Mouse (Mus musculus) testis, adult 2 months (tissue): ENCODE data around the gene Apoh.

ENCODE experiments used
- CTCF ChIP-seq: fragments of 200-500 bp; IDR thresholded peaks from 2 replicates; pipeline ENCODE4 v1.5.1; 2012; ENCODE audit warnings: low read depth, mild to moderate bottlenecking, inconsistent platforms, low read length, moderate library complexity; ENCODE audit not compliant: control insufficient read depth, insufficient read depth, insufficient replicate concordance
- POLR2A ChIP-seq: fragments of 200-500 bp; IDR thresholded peaks from 2 replicates; pipeline ENCODE4 v1.6.1; 2012; ENCODE audit warnings: low read depth, mild to moderate bottlenecking, inconsistent platforms, low read length, moderate library complexity; ENCODE audit not compliant: control insufficient read depth

- TF ChIP-seq CTCF (no peak), POLR2A (no peak)
These were observed 42.5 kb downstream of the Apoh start for GRCm38 (mm10) chr11:108385666-108386024.
